Mouse (Mus musculus) megakaryocyte-erythroid progenitor cell, adult 5-6 weeks (primary cell): ENCODE measurements around the gene 3100002H09Rik. TPM values are rescaled to one million over a fixed set of nuclear protein-coding genes. Genes with fewer than 3 reads are reported as not detected.

Experiments
- ATAC-seq: replicated peaks from 2 replicates; pipeline ENCODE4 v1.8.0; 2016; ENCODE audit warnings: mild to moderate bottlenecking, inconsistent platforms; ENCODE audit not compliant: severe bottlenecking, poor library complexity, low FRiP score, low TSS enrichment
- total RNA-seq, 2 experiments: library from RNA; stranded (forward) in 1 of 2; stranded (reverse) in 1 of 2; fragments of 200-1000, 215-1000 nt in 1 of 2; fragments of >200 nt in 1 of 2; fragmentation: Nextera tagmentation in 1 of 2; gene quantifications; 2 replicates each; pipeline ENCODE4 v1.2.3; 2014 to 2017

3100002H09Rik gene
- total RNA-seq, 2 experiments from 2014 or later = not detected

GRCm38 (mm10) chr4:124616636-124617035, 6.0 kb upstream of the 3100002H09Rik start:
- no peak for ATAC-seq

DNA sequence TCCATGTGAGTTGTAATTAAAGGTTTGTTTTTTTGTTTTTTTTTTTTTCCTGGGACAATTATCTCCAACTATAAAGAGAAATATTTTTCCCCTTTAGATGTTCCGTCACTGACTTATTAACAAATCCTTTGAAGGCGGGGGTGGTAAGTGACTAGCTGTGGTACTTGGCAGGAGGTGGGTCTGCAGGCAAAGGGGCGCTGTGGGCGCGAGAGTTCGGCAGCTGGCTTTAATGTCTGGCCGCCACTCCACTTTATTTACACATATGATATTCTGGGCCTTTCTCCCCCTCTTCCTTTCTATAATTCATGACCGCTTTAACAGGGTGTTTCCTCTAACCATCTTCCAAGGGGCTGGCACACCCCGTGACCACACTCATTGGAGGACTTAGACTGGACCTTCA, 5.4 kb upstream of the 3100002H09Rik start:
- ATAC-seq = no peak

GRCm38 (mm10) chr4:124615406-124615960, 4.9 kb upstream of the 3100002H09Rik start:
- no peak for ATAC-seq

DNA sequence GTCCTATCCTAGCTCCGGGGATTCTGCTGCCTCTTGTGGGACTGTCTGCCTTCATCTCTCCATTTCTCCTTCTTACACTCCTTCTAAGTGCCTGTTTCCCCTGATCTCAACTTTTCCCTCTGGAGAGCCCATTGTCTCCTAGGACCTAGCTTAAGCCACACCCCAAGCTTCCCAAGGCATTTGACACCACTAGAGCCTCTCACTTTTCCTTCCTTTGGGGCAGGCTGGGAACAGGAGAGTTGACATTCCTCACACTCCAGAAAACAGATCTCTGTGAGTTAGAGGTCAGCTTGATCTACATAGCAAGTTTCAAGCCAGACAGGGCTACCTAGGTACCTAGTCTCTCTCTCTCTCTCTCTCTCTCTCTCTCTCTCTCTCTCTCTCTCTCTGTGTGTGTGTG, 3.6 kb upstream of the 3100002H09Rik start:
- no peak for ATAC-seq

DNA sequence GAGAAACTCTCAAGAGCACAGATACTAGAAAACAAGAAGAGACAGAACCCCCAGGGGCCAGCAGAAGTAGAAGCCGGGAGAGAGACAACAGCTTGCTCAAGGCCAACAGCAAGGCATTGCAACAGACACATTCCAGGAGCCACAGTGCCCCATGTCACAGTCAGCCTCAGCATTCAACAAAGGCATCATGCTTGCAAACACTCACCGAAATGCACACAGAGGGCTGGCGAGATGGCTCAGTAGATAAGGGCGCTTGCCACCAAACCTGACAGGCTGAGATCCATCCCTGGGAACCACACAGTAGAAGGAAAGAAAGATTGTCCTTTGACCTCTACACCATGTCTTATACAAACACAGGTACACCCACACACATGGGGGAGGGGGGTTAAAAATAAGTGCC, 1.2 kb upstream of the 3100002H09Rik start:
- ATAC-seq = no peak

DNA sequence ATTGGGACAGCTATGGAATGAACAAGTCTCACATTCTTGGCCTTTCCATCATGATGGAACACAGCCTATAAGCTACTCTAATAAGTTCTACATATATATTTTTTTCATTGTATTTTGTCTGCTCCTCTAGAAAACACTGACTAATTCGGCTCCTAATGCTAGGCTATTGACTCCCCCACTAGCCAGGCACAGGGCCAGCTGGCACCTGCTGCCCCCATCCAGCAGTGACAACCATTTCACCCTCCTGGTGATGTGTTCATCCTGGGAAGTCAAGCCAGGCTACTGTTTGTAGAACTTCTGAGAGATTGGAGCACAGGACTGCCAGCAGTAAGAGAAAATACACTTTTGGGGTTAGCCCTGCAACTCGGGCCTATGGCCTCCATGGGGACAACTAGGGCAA, 537 bp downstream of the 3100002H09Rik start:
- no peak for ATAC-seq

- no peak for ATAC-seq
Measured at GRCm38 (mm10) chr4:124607166-124607565, 3.4 kb downstream of the 3100002H09Rik start.

- ATAC-seq = peak; percentile 89
Measured at GRCm38 (mm10) chr4:124606180-124606579, 4.4 kb downstream of the 3100002H09Rik start.

- ATAC-seq = no peak
Measured at GRCm38 (mm10) chr4:124605255-124605654, 5.3 kb downstream of the 3100002H09Rik start.

GRCm38 (mm10) chr4:124603712-124604111, 6.9 kb downstream of the 3100002H09Rik start:
- no peak for ATAC-seq

- ATAC-seq = no peak
Measured at GRCm38 (mm10) chr4:124595929-124596328, 14.7 kb downstream of the 3100002H09Rik start.

GRCm38 (mm10) chr4:124594933-124595332, 15.7 kb downstream of the 3100002H09Rik start:
- peak; percentile 37; the same call in 1 of the 2 replicates for ATAC-seq

- no peak for ATAC-seq
Measured at GRCm38 (mm10) chr4:124593691-124594090, 16.9 kb downstream of the 3100002H09Rik start.

GRCm38 (mm10) chr4:124593210-124593609, 17.4 kb downstream of the 3100002H09Rik start:
- ATAC-seq = no peak

DNA sequence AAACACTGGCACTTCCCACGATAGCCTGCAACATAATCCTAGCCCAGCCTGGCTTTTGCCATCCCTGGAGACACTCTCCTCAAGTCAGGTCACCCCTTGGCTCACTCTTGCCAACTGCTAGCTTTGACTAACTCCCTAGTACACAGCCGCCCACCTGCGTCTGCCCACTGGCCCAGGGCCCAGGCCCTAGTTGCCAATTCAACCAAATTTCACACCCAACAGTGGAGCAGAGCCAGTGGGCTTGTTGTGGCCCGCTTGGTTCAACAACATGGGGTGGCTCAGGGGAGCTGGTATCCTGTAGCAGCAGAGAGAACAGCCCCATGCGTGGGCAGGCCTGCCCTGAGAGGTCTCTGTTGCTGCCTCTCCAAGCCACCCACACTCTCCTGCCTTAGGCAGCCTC, 18.4 kb downstream of the 3100002H09Rik start:
- no peak for ATAC-seq

GRCm38 (mm10) chr4:124580695-124581094, 29.9 kb downstream of the 3100002H09Rik start:
- ATAC-seq = no peak

- ATAC-seq = no peak
Measured at GRCm38 (mm10) chr4:124575955-124576445, 34.6 kb downstream of the 3100002H09Rik start.

- no peak for ATAC-seq
Measured at GRCm38 (mm10) chr4:124575269-124575954, 35.2 kb downstream of the 3100002H09Rik start.

DNA sequence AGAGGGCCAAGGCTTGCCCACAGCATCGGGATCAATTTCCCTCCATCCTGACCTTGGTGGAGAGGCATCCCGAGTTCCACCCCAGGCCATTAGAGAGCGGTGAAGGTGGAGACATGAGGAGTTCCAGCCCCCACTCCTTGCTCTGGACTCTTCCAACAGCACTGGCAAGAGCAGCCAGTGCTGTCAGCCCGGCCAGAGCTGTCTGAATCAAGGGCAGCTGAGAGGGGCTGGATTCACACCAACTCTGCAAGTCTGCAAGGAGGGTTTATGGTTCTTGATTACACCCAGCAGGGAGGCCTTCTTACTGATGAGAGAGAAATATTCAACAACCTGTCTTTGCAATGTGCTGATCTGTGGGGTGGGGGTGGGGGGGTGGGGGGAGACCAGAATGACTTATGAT, 37.0 kb downstream of the 3100002H09Rik start:
- no peak for ATAC-seq

DNA sequence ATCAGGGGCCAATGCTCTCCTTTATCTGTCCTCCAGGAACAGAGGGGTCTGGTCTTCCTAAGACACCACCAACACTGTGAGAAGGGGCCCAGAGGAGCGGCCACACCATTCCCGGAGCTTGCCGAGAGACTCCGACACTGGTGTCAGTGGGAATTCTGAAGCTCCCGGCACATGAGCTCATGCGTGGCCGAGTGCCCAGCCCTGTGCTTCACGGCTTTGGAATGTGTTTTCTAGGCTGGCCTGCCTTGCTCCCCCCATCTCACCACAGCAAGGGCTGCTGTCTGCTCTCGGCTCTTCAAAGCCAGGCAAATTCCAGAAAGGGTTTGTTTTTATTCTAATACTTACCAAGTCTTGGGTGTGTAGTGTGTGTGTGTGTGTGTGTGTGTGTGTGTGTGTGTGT, 39.6 kb downstream of the 3100002H09Rik start:
- no peak for ATAC-seq

GRCm38 (mm10) chr4:124569661-124570060, 40.9 kb downstream of the 3100002H09Rik start:
- ATAC-seq = no peak
